ENCODE assay signal across 12 mouse cellular contexts in genomic region chr7:112143090-112143500, GRCm38 (mm10). TPM values are rescaled to one million over a fixed set of nuclear protein-coding genes. Genes with fewer than 3 reads are reported as not detected.
DNase-seq lines count a peak whose midpoint lies in the region; ATAC-seq lines count a peak whose summit lies in the region.
"Had no signal": no experiment of that assay in that cellular context is flagged by ENCODE, and none has a peak within 500 bp of the region (broad histone marks: within the 10 kb centered on the region; RNA-seq: fewer than 3 reads in every experiment).

No protein-coding gene starts in this region.

- DNase-seq in adrenal gland, adult (ENCODE audit: inconsistent age in 2 of 2, low spot score in 1 of 2): peak; percentile 77 to 89
- DNase-seq in adrenal gland, postnatal 4 days (ENCODE audit: low spot score in 2 of 2): no peak
- DNase-seq in midbrain, embryonic 10.5 days (ENCODE audit: low spot score): no peak
- DNase-seq in midbrain, embryonic 14.5 days: no peak
- DNase-seq in forebrain, embryonic 10.5 days (ENCODE audit: extremely low spot score, low spot score): peak; percentile 27
- peak; percentile 87 for DNase-seq in retina, embryonic 14.5 days (ENCODE audit: low spot score)
- no peak for DNase-seq in left cerebral cortex, adult 11 months (ENCODE audit: low spot score)
- no peak for DNase-seq in frontal cortex, postnatal 14 days (ENCODE audit: low spot score in 2 of 2)

- peaks cover 42% of the 10 kb centered on the region for H3K4me1 ChIP-seq in midbrain, embryonic 10.5 days
- 0 out of 2 replicates have a peak, but pooled peaks cover 3% of the 10 kb centered on the region for H3K4me1 ChIP-seq in midbrain, embryonic 14.5 days (ENCODE audit: control insufficient read depth, insufficient read depth, low read length)
- H3K4me1 ChIP-seq in forebrain, embryonic 10.5 days: peaks cover 55% of the 10 kb centered on the region

- no peak overlapping the region for H3K4me2 ChIP-seq in midbrain, embryonic 14.5 days (ENCODE audit: low read length)
- H3K4me2 ChIP-seq: limb, embryonic 15.5 days; neural tube, embryonic 15.5 days had no signal

- 63% methylated on average over 7 of the region's 7 CpGs for WGBS in midbrain, embryonic 10.5 days
- 56% methylated on average over 7 of the region's 7 CpGs for WGBS in midbrain, embryonic 14.5 days
- 32% methylated on average over 7 of the region's 7 CpGs for WGBS in forebrain, embryonic 10.5 days

- H3K9ac ChIP-seq in midbrain, embryonic 14.5 days (replicated peaks; ENCODE audit: low read length): no peak overlapping the region
- H3K9ac ChIP-seq: limb, embryonic 15.5 days; neural tube, embryonic 15.5 days had no signal

- H3K27me3 ChIP-seq in midbrain, embryonic 10.5 days (ENCODE audit: low read depth, poor library complexity, severe bottlenecking): no peaks in the 10 kb centered on the region
- H3K27me3 ChIP-seq in midbrain, embryonic 14.5 days (ENCODE audit: control insufficient read depth, insufficient read depth, low read length): no peaks in the 10 kb centered on the region
- H3K27me3 ChIP-seq in forebrain, embryonic 10.5 days (ENCODE audit: poor library complexity, severe bottlenecking): no peaks in the 10 kb centered on the region
- H3K27me3 ChIP-seq: limb, embryonic 15.5 days; neural tube, embryonic 15.5 days had no signal

- no peaks in the 10 kb centered on the region for H3K36me3 ChIP-seq in midbrain, embryonic 10.5 days
- no peaks in the 10 kb centered on the region for H3K36me3 ChIP-seq in midbrain, embryonic 14.5 days (ENCODE audit: control insufficient read depth, insufficient read depth, low read length)
- no peaks in the 10 kb centered on the region for H3K36me3 ChIP-seq in forebrain, embryonic 10.5 days (replicated peaks)
- H3K36me3 ChIP-seq: neural tube, embryonic 15.5 days had no signal

- H3K9me3 ChIP-seq in midbrain, embryonic 10.5 days (replicated peaks): no peaks in the 10 kb centered on the region
- H3K9me3 ChIP-seq in midbrain, embryonic 14.5 days (ENCODE audit: control insufficient read depth, low read length): no peaks in the 10 kb centered on the region
- H3K9me3 ChIP-seq in forebrain, embryonic 10.5 days: no peaks in the 10 kb centered on the region
- H3K9me3 ChIP-seq: limb, embryonic 15.5 days; neural tube, embryonic 15.5 days had no signal

- ATAC-seq in midbrain, embryonic 14.5 days (ENCODE audit: low FRiP score, low TSS enrichment): no peak

- H3K27ac ChIP-seq in midbrain, embryonic 10.5 days (replicated peaks): peak overlapping the region; percentile 65
- no peak overlapping the region for H3K27ac ChIP-seq in midbrain, embryonic 14.5 days (replicated peaks; ENCODE audit: low read depth, low read length)
- peak overlapping the region; percentile 75 for H3K27ac ChIP-seq in forebrain, embryonic 10.5 days
- H3K27ac ChIP-seq: limb, embryonic 15.5 days; macrophage; neural tube, embryonic 15.5 days had no signal

- H3K4me3 ChIP-seq in midbrain, embryonic 10.5 days: no peak overlapping the region
- H3K4me3 ChIP-seq in midbrain, embryonic 14.5 days (replicated peaks; ENCODE audit: low read depth, low read length): no peak overlapping the region
- no peak overlapping the region for H3K4me3 ChIP-seq in forebrain, embryonic 10.5 days
- H3K4me3 ChIP-seq: limb, embryonic 15.5 days; neural tube, embryonic 15.5 days had no signal

RNA-seq across cellular contexts. Expression of gene Dkk3, which starts 15.8 kb away (rescaled TPM):
- total RNA-seq in adrenal gland, postnatal 4 days (2021): 10 to 100 TPM; 17.3 to 17.7 TPM
- 12.9 and 14.6 TPM in 2 replicates for polyA plus RNA-seq in midbrain, embryonic 10.5 days (2016; fragmentation: Nextera tagmentation; extraction: Ambion mirVana)
- 17.5 and 18.5 TPM in 2 replicates for polyA plus RNA-seq in midbrain, embryonic 14.5 days (2014; fragmentation: Nextera tagmentation; extraction: Ambion mirVana)
- polyA plus RNA-seq in forebrain, embryonic 10.5 days (2016; fragmentation: Nextera tagmentation; extraction: Ambion mirVana): 14.3 and 15.0 TPM in 2 replicates
- total RNA-seq: hematopoietic stem cell, adult 5-6 weeks had no signal
- polyA plus RNA-seq: macrophage had no signal

Comparison
In these comparisons a context has a peak if more than half of its experiments do, and no peak if none do; other contexts are left out.
1. DNase-seq: peak in adrenal gland, adult (2 of 2), forebrain, embryonic 10.5 days (single experiment) and retina, embryonic 14.5 days (single experiment); none in adrenal gland, postnatal 4 days (0 of 2), midbrain, embryonic 10.5 days (single experiment), midbrain, embryonic 14.5 days (single experiment), left cerebral cortex, adult 11 months (single experiment) and frontal cortex, postnatal 14 days (0 of 2).